Mouse (Mus musculus) CD4-positive naive resting alpha-beta T cell, adult 57 days (primary cell): ENCODE data around the gene Bnipl. TPM values are rescaled to one million over a fixed set of nuclear protein-coding genes. Genes with fewer than 3 reads are reported as not detected.

ENCODE experiments used
- total RNA-seq: library from RNA; stranded (reverse); gene quantifications from one replicate; pipeline ENCODE4 v1.2.4, GENCODE M21; 2023

The Bnipl gene
- total RNA-seq = not detected

GRCm38 (mm10) chr3:95250783-95251424 is at the start of gene Bnipl:
Gene Bnipl (minus strand): TSS chr3:95251193.

GRCm38 (mm10) chr3:95281216-95282126 is 30.5 kb upstream of the Bnipl start, which contains the start of the genes Mindy1 and Prune1:
Gene Mindy1 (plus strand): TSS chr3:95281345.
Gene Prune1 (minus strand): TSS chr3:95282076.

GRCm38 (mm10) chr3:95241498-95241897 is 9.5 kb downstream of the Bnipl start, which contains the start of gene Gm128:
Gene Gm128 (minus strand): TSS chr3:95241598.

GRCm38 (mm10) chr3:95231298-95232221 is 19.4 kb downstream of the Bnipl start, which contains the start of gene Mllt11:
Gene Mllt11 (minus strand): TSS chr3:95232171.

GRCm38 (mm10) chr3:95228148-95228893 is 22.7 kb downstream of the Bnipl start, which contains the start of gene Cdc42se1:
Gene Cdc42se1 (plus strand): TSS chr3:95228732.

GRCm38 (mm10) chr3:95217255-95218134 is 33.5 kb downstream of the Bnipl start, which contains the start of gene Gabpb2:
Gene Gabpb2 (minus strand): TSS chr3:95217916.

Other genes starting within 250 kb of the Bnipl start
- 67.3 TPM for gene Zfp687, start 235.7 kb downstream of the Bnipl start, total RNA-seq
- 130 TPM for gene Psmd4, start 208.6 kb downstream of the Bnipl start, total RNA-seq
- gene Pip5k1a, start 144.3 kb downstream of the Bnipl start, total RNA-seq = 43.9 TPM
- gene Vps72, start 140.2 kb downstream of the Bnipl start, total RNA-seq = 46.8 TPM
- 1.7 TPM for gene Tmod4, start 126.7 kb downstream of the Bnipl start, total RNA-seq
- gene Scnm1, start 117.2 kb downstream of the Bnipl start, total RNA-seq = 91.4 TPM
- gene Lysmd1, start 117.1 kb downstream of the Bnipl start, total RNA-seq = 6.5 TPM
- gene Tnfaip8l2, start 108.8 kb downstream of the Bnipl start, total RNA-seq = 102 TPM
- 2.5 TPM for gene Sema6c, start 90.7 kb downstream of the Bnipl start, total RNA-seq
- gene Gabpb2, start 33.3 kb downstream of the Bnipl start, total RNA-seq = 67.0 TPM
- 244 TPM for gene Cdc42se1, start 22.5 kb downstream of the Bnipl start, total RNA-seq
- 7.0 TPM for gene Mllt11, start 19.0 kb downstream of the Bnipl start, total RNA-seq
- gene Gm128, start 9.6 kb downstream of the Bnipl start, total RNA-seq = not detected
- 20.9 TPM for gene Mindy1, start 30.2 kb upstream of the Bnipl start, total RNA-seq
- gene Prune1, start 30.9 kb upstream of the Bnipl start, total RNA-seq = 8.8 TPM
- 0.71 TPM for gene Anxa9, start 56.0 kb upstream of the Bnipl start, total RNA-seq
- 106 TPM for gene Cers2, start 63.6 kb upstream of the Bnipl start, total RNA-seq
- 33.3 TPM for gene Setdb1, start 106.0 kb upstream of the Bnipl start, total RNA-seq
- not detected for gene 4930558C23Rik, start 151.6 kb upstream of the Bnipl start, total RNA-seq
- 74.5 TPM for gene Arnt, start 183.2 kb upstream of the Bnipl start, total RNA-seq
- gene Ctsk, start 248.1 kb upstream of the Bnipl start, total RNA-seq = 1.5 TPM